Mouse (Mus musculus): ENCODE measurements around the gene Sdk1. TPM values are rescaled to one million over a fixed set of nuclear protein-coding genes. Genes with fewer than 3 reads are reported as not detected.

Sdk1 gene
- polyA plus RNA-seq, 1 experiment from 2014 or later = 3.6 TPM

DNA sequence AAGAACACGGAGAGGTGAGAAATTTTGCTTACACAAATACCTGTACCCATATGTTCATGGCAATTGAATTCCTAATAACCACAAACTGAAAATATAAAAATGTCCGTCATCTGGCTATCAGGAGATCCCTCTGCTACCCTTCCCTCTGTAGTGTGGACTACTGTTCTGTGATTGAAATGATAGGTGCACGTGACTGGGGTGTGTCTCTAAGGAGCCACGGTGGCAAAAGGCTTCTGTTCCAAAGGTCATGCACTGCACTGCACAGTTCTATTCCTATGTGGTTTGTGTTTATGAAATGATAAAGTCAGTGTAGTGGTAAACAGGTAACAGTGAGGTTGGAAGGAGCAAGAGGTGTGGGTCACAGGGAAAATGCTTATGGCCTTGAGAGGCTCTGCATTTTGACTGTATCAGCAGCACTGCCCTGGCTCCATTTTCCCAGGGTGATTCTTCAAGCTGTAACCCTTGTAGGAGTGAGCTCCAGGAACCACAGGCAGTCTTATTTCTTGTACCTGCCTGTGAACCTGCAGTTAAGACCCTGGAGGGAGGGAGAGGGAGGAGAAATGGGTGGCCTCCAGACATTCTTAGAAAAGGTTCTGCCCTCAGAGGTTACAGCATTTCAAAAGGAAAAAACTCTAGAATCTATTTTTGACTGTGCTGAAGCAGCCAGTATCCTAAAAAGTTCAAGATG is 410.5 kb downstream of the Sdk1 start:
- H3K4me1 ChIP-seq = no peaks in the 10 kb centered on the region
- H3K27ac ChIP-seq = no peak overlapping the region
- ATAC-seq (ENCODE audit: insufficient read depth, low FRiP score, low read depth) = no peak
- H3K9me3 ChIP-seq = no peaks in the 10 kb centered on the region
- no peaks in the 10 kb centered on the region for H3K27me3 ChIP-seq (replicated peaks)
- 85% methylated on average over 4 of the region's 4 CpGs for WGBS
- H3K36me3 ChIP-seq = no peaks in the 10 kb centered on the region
- no peak overlapping the region for H3K9ac ChIP-seq
- no peak overlapping the region for H3K4me2 ChIP-seq
- no peak overlapping the region for H3K4me3 ChIP-seq (replicated peaks)

DNA sequence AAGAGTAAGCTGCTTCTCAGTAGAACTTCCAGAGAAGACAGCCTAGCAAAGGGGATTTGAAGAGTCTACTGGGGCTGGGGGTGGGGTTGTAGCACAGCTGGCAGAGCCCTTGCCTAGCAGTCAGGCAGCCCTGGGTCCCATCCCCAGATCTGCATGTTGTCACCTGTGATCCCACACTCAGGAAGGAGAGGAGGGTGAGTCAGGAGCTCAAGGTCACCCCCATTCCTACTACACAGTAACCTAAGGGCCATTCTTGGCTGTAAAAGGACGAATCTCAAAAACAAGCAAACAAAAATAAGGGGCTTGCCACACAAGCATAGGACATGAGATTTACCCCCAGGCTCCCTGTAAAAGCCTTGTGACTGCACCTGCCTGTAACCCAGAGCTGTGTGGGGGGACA is 435.1 kb downstream of the Sdk1 start:
- H3K4me1 ChIP-seq = no peaks in the 10 kb centered on the region

DNA sequence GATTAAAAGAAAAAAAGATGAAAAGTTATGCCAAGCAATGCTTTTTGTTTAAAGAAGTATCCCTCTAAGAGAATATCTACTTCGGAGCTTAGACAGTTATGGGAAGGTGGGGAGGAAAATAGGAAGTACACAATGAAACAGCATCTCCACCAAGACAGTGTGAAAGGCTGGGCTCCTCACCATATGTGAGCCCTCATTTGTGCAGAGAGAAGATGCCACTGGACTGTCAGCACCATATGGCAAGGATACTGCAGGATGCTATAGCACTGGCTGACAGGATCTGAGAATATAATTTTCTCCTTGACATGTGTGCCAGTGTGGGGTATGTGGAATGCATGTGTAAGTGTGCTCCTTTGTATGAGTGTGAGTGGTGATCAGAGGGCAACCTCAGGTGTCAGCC is 435.7 kb downstream of the Sdk1 start:
- H3K27ac ChIP-seq = no peak overlapping the region
- H3K9me3 ChIP-seq = no peaks in the 10 kb centered on the region
- no peak overlapping the region for H3K4me2 ChIP-seq
- 80% methylated on average over 1 of the region's 1 CpGs for WGBS
- no peaks in the 10 kb centered on the region for H3K4me1 ChIP-seq
- no peaks in the 10 kb centered on the region for H3K36me3 ChIP-seq
- no peak overlapping the region for H3K9ac ChIP-seq
- H3K27me3 ChIP-seq (replicated peaks) = no peaks in the 10 kb centered on the region
- no peak overlapping the region for H3K4me3 ChIP-seq (replicated peaks)
- ATAC-seq (ENCODE audit: insufficient read depth, low FRiP score, low read depth) = no peak

More for the DNA sequence above, 435.1 kb downstream of the Sdk1 start:
- ATAC-seq (ENCODE audit: insufficient read depth, low FRiP score, low read depth) = no peak
- Histone ChIP-seq H3K4me3 (replicated peaks) (no peak overlapping the region), H3K9me3 (no peaks in the 10 kb centered on the region), H3K27me3 (replicated peaks) (no peaks in the 10 kb centered on the region), H3K36me3 (no peaks in the 10 kb centered on the region), H3K9ac (no peak overlapping the region), H3K4me2 (no peak overlapping the region), H3K27ac (no peak overlapping the region)
- WGBS = 79% methylated on average over 1 of the region's 1 CpGs

- Histone ChIP-seq H3K4me3 (replicated peaks) (no peak overlapping the region), H3K27me3 (replicated peaks) (no peaks in the 10 kb centered on the region), H3K36me3 (no peaks in the 10 kb centered on the region), H3K9me3 (no peaks in the 10 kb centered on the region), H3K9ac (no peak overlapping the region), H3K4me1 (no peaks in the 10 kb centered on the region), H3K27ac (no peak overlapping the region), H3K4me2 (no peak overlapping the region)
- ATAC-seq (ENCODE audit: insufficient read depth, low FRiP score, low read depth) = no peak
- WGBS = 87% methylated on average over 8 of the region's 8 CpGs
These were observed 436.6 kb downstream of the Sdk1 start for GRCm38 (mm10) chr5:141677841-141678240.

DNA sequence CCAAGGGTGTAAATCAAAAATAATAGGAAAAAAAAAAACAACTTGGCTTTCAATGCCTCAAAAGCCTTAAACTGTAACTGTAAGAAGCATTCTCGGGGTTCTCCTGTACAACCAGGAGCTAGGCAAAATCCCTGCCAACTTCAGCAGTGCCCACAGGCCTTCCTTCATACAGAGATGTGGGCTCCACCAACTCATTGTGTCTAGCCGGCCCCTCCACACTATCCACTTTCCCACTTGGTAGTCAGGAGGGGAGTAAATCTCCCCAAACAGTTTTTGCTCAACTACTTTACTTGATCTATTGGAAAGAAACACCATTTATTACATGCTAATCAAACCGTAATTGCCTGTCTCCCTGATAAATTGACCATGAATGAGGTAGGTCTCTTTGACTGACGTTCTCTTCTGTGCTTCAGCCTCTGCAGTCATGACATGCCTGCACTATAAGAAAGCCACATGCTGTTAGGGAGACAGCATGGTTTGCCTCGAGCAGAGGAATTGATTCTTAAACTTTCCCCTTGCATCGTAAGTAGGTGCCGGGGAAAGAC is 445.7 kb downstream of the Sdk1 start:
- Histone ChIP-seq H3K4me2 (no peak overlapping the region), H3K27ac (no peak overlapping the region), H3K9ac (no peak overlapping the region), H3K4me3 (replicated peaks) (no peak overlapping the region), H3K9me3 (no peaks in the 10 kb centered on the region), H3K36me3 (no peaks in the 10 kb centered on the region), H3K4me1 (no peaks in the 10 kb centered on the region), H3K27me3 (replicated peaks) (no peaks in the 10 kb centered on the region)
- WGBS = 55% methylated on average over 7 of the region's 7 CpGs
- no peak for ATAC-seq (ENCODE audit: insufficient read depth, low FRiP score, low read depth)

GRCm38 (mm10) chr5:141689442-141690105 is 448.3 kb downstream of the Sdk1 start:
- ATAC-seq (ENCODE audit: insufficient read depth, low FRiP score, low read depth) = no peak
- 91% methylated on average over 12 of the region's 12 CpGs for WGBS

DNA sequence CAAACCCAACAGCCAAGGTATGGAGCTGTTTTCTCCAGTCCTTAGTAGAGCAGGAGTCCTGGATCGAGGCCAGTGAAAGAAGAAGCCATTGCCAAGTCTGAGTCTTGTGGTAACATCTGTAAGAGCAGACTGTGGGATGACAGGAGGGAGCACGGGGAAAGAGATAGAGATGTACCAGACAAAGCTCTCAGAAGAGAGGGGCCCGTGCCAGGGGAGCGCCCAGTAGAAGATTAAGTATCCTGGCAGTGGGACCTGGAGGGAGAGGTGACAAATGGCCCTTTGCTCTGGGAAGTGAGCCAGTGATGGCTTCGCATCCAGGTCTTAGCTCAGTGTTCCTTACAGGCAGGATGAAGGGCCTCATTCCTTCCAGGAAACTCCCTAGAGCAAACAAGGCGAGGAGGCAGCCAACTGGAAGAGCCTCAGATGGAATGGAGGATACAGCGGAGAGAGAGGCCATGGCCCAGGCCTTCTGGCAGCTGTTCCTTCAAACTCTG is 450.2 kb downstream of the Sdk1 start:
- Histone ChIP-seq H3K27me3 (replicated peaks) (no peaks in the 10 kb centered on the region), H3K27ac (peak overlapping the region; percentile 61), H3K9me3 (no peaks in the 10 kb centered on the region), H3K4me2 (no peak overlapping the region), H3K4me3 (replicated peaks) (no peak overlapping the region), H3K9ac (no peak overlapping the region), H3K36me3 (no peaks in the 10 kb centered on the region), H3K4me1 (no peaks in the 10 kb centered on the region)
- 45% methylated on average over 7 of the region's 7 CpGs for WGBS
- peak; percentile 80 for ATAC-seq (ENCODE audit: insufficient read depth, low FRiP score, low read depth)

More at GRCm38 (mm10) chr5:141689442-141690105, 448.3 kb downstream of the Sdk1 start:
- Histone ChIP-seq H3K4me3 (replicated peaks) (no peak overlapping the region), H3K27ac (no peak overlapping the region), H3K9me3 (no peaks in the 10 kb centered on the region), H3K27me3 (replicated peaks) (no peaks in the 10 kb centered on the region), H3K9ac (no peak overlapping the region), H3K36me3 (no peaks in the 10 kb centered on the region), H3K4me2 (no peak overlapping the region), H3K4me1 (no peaks in the 10 kb centered on the region)

DNA sequence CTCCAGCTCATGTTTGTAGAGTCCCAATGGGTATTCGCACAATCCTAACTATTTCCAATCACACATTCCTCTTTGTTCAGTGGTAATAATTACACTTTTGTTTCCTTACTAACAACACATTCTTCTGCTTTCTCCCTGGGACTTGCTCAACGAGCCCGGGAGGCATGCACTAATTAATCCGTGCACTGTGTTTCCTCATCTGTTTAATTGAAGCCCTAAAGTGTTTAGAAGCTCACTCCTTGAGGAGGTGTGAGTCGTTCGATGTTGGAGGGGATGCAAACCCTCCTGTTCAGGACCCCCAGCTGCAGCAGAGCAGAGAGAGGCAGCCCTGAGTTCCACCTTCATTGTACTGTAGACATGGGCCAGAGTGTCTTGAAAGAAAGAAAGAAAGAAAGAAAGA is 452.4 kb downstream of the Sdk1 start:
- WGBS = 56% methylated on average over 6 of the region's 6 CpGs
- Histone ChIP-seq H3K36me3 (no peaks in the 10 kb centered on the region), H3K27ac (no peak overlapping the region), H3K9me3 (no peaks in the 10 kb centered on the region), H3K4me1 (no peaks in the 10 kb centered on the region), H3K4me2 (no peak overlapping the region), H3K27me3 (replicated peaks) (no peaks in the 10 kb centered on the region), H3K9ac (no peak overlapping the region), H3K4me3 (replicated peaks) (no peak overlapping the region)
- ATAC-seq (ENCODE audit: insufficient read depth, low FRiP score, low read depth) = no peak

DNA sequence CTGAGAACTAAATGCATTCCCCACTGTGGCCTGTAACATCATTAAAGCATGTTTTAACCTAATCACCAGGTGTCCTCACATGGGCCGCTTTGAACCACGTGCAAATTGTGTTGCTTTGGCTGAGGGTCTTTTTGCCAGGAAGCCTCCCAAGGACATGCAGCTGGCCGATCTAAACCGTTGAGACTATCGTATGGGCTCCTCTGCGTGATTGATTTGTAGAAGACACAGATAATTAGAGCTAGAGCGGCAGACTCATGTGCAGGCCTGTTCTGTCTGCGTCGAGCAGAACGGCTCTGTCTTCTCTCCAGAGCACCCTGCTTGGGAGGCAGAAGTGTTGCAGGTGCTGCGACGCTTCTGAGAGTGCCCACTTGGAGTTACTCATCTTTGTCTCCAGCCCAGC is 453.6 kb downstream of the Sdk1 start:
- no peak overlapping the region for H3K27ac ChIP-seq
- 49% methylated on average over 12 of the region's 12 CpGs for WGBS

DNA sequence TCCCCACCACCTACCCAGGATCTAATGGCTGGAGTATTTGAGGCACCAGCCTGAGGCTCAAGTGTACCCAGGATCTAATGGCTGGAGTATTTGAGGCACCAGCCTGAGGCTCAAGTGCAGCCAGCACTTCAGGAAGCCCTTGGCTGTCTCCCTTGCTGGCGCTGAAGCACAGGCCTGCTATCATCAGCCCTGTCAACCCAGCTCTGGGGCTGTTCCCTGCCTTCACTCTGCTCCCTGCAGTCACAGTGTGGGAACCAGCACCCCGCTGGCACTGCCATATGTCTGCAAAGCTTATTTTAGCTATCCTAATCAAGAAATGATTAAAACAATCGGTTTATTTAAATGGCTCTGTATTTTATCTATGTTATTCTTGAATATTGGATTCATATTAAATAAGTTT is 457.1 kb downstream of the Sdk1 start:
- Histone ChIP-seq H3K27ac (no peak overlapping the region), H3K36me3 (no peaks in the 10 kb centered on the region), H3K4me1 (no peaks in the 10 kb centered on the region), H3K27me3 (replicated peaks) (no peaks in the 10 kb centered on the region), H3K9me3 (no peaks in the 10 kb centered on the region), H3K4me2 (no peak overlapping the region), H3K9ac (no peak overlapping the region), H3K4me3 (replicated peaks) (no peak overlapping the region)
- ATAC-seq (ENCODE audit: insufficient read depth, low FRiP score, low read depth) = no peak
- 73% methylated on average over 3 of the region's 3 CpGs for WGBS

More for the DNA sequence above, 453.6 kb downstream of the Sdk1 start:
- Histone ChIP-seq H3K4me2 (no peak overlapping the region), H3K4me3 (replicated peaks) (no peak overlapping the region), H3K4me1 (no peaks in the 10 kb centered on the region), H3K36me3 (no peaks in the 10 kb centered on the region), H3K9ac (no peak overlapping the region), H3K9me3 (no peaks in the 10 kb centered on the region), H3K27me3 (replicated peaks) (no peaks in the 10 kb centered on the region)
- ATAC-seq (ENCODE audit: insufficient read depth, low FRiP score, low read depth) = no peak

- 70% methylated on average over 3 of the region's 3 CpGs for WGBS
- Histone ChIP-seq H3K36me3 (no peaks in the 10 kb centered on the region), H3K27me3 (replicated peaks) (no peaks in the 10 kb centered on the region), H3K4me2 (no peak overlapping the region), H3K4me3 (replicated peaks) (no peak overlapping the region), H3K9me3 (no peaks in the 10 kb centered on the region), H3K4me1 (no peaks in the 10 kb centered on the region), H3K9ac (no peak overlapping the region), H3K27ac (no peak overlapping the region)
- no peak for ATAC-seq (ENCODE audit: insufficient read depth, low FRiP score, low read depth)
These were observed 479.5 kb downstream of the Sdk1 start for GRCm38 (mm10) chr5:141720751-141721150.

- Histone ChIP-seq H3K27me3 (replicated peaks) (no peaks in the 10 kb centered on the region), H3K9me3 (no peaks in the 10 kb centered on the region), H3K27ac (no peak overlapping the region), H3K9ac (no peak overlapping the region), H3K4me1 (no peaks in the 10 kb centered on the region), H3K4me2 (no peak overlapping the region), H3K36me3 (no peaks in the 10 kb centered on the region), H3K4me3 (replicated peaks) (no peak overlapping the region)
- 50% methylated on average over 2 of the region's 2 CpGs for WGBS
- ATAC-seq (ENCODE audit: insufficient read depth, low FRiP score, low read depth) = no peak
These were observed 486.7 kb downstream of the Sdk1 start for GRCm38 (mm10) chr5:141727968-141728367.
